Mouse (Mus musculus) adrenal gland, adult (tissue): ENCODE results near the gene Alkbh6.
A peak's percentile ranks its signal among the peaks of the same experiment; 100 is the strongest.

ENCODE experiments used
- DNase-seq, 2 experiments: peaks; one replicate each; pipeline ENCODE4 v3.0.0; 2022 to 2023; ENCODE audit warnings: low spot score in 1 of 2; ENCODE audit not compliant: inconsistent age in 2 of 2

The Alkbh6 gene

GRCm38 (mm10) chr7:30308076-30309005 is at the start of gene Alkbh6:
Gene Alkbh6, plus strand, starts transcription at chr7:30308717.
- peak; percentile 96 to 97 for DNase-seq

GRCm38 (mm10) chr7:30265041-30265440 is 43.5 kb upstream of the Alkbh6 start:
- DNase-seq: peak; percentile 38 to 52

- no peak for DNase-seq
Measured at GRCm38 (mm10) chr7:30265531-30265930, 43.0 kb upstream of the Alkbh6 start.

- no peak for DNase-seq
Measured at GRCm38 (mm10) chr7:30265935-30266334, 42.6 kb upstream of the Alkbh6 start.

GRCm38 (mm10) chr7:30266780-30267179 is 41.7 kb upstream of the Alkbh6 start:
- DNase-seq: no peak

- no peak for DNase-seq
Measured at GRCm38 (mm10) chr7:30269641-30270040, 38.9 kb upstream of the Alkbh6 start.

- DNase-seq: peak in 1 of 2 experiments; percentile 41
Measured at GRCm38 (mm10) chr7:30274383-30274782, 34.1 kb upstream of the Alkbh6 start.

GRCm38 (mm10) chr7:30278911-30279310 is 29.6 kb upstream of the Alkbh6 start:
- no peak for DNase-seq

GRCm38 (mm10) chr7:30279536-30279935 is 29.0 kb upstream of the Alkbh6 start:
- DNase-seq: no peak

GRCm38 (mm10) chr7:30279951-30280669 is 28.4 kb upstream of the Alkbh6 start, which contains the start of the genes Thap8 and Wdr62:
Gene Thap8, plus strand, starts transcription at chr7:30280094.
Gene Wdr62, minus strand, starts transcription at chr7:30280419.
- DNase-seq: peak; percentile 93 to 97

- DNase-seq: peak; percentile 92 to 96
Measured at GRCm38 (mm10) chr7:30280670-30281138, 27.8 kb upstream of the Alkbh6 start.

GRCm38 (mm10) chr7:30281522-30281921 is 27.0 kb upstream of the Alkbh6 start:
- no peak for DNase-seq

GRCm38 (mm10) chr7:30282740-30283139 is 25.8 kb upstream of the Alkbh6 start:
- DNase-seq: no peak

GRCm38 (mm10) chr7:30286701-30287410 is 21.7 kb upstream of the Alkbh6 start:
- DNase-seq: peak in 1 of 2 experiments; percentile 55

- DNase-seq: no peak
Measured at GRCm38 (mm10) chr7:30288046-30288445, 20.5 kb upstream of the Alkbh6 start.

GRCm38 (mm10) chr7:30289071-30289713 is 19.3 kb upstream of the Alkbh6 start:
- no peak for DNase-seq

GRCm38 (mm10) chr7:30289714-30290399 is 18.7 kb upstream of the Alkbh6 start:
- DNase-seq: no peak

- peak; percentile 69 to 75 for DNase-seq
Measured at GRCm38 (mm10) chr7:30291215-30292131, 17.0 kb upstream of the Alkbh6 start, which contains the start of gene Clip3. Gene Clip3, plus strand, starts transcription at chr7:30291728.

GRCm38 (mm10) chr7:30293795-30294194 is 14.7 kb upstream of the Alkbh6 start:
- DNase-seq: no peak
